7 mouse cellular contexts compared by ENCODE assay signal in genomic region chr1:172520576-172521440, GRCm38 (mm10). TPM values are rescaled to one million over a fixed set of nuclear protein-coding genes. Genes with fewer than 3 reads are reported as not detected.
DNase-seq lines count a peak whose midpoint lies in the region; ATAC-seq and TF ChIP-seq lines count a peak whose summit lies in the region.

Gene Cfap45, plus strand, starts transcription at chr1:172520801.

- DNase-seq in adrenal gland, adult 8-10 months, result peak; percentile 75
- peak; percentile 88 to 91 for DNase-seq in heart, adult 9 months (ENCODE audit: low spot score in 2 of 2)
- DNase-seq in kidney, adult 2 months, result peak; percentile 95
- DNase-seq in spleen, adult 18-20 months, result peak; percentile 71 to 73

- WGBS in embryonic facial prominence, embryonic 13.5 days, result 3% methylated on average over 28 of the region's 28 CpGs
- WGBS in kidney, adult 2 months, result 5% methylated on average over 28 of the region's 28 CpGs
- WGBS in limb, embryonic 12.5 days, result 5% methylated on average over 28 of the region's 28 CpGs
- WGBS in midbrain, embryonic 12.5 days, result 3% methylated on average over 28 of the region's 28 CpGs

- peak within 1 kb of the TSS; percentile 58 for H3K4me2 ChIP-seq in embryonic facial prominence, embryonic 13.5 days
- peak within 1 kb of the TSS; percentile 54 for H3K4me2 ChIP-seq in limb, embryonic 12.5 days
- H3K4me2 ChIP-seq in midbrain, embryonic 12.5 days (replicated peaks), result peak within 1 kb of the TSS; percentile 60

- H3K27me3 ChIP-seq in embryonic facial prominence, embryonic 13.5 days, result no peaks in the 10 kb centered on the region
- H3K27me3 ChIP-seq in kidney, adult 2 months (replicated peaks; ENCODE audit: control insufficient read depth, insufficient read depth, low read length), result no peaks in the 10 kb centered on the region
- H3K27me3 ChIP-seq in limb, embryonic 12.5 days, result 0 out of 2 replicates have a peak, but pooled peaks cover 4% of the 10 kb centered on the region
- peaks cover 15% of the 10 kb centered on the region for H3K27me3 ChIP-seq in midbrain, embryonic 12.5 days

- H3K27ac ChIP-seq in embryonic facial prominence, embryonic 13.5 days, result no peak within 1 kb of the TSS
- H3K27ac ChIP-seq in kidney, adult 2 months (ENCODE audit: insufficient read depth, low read depth, low read length), result no peak within 1 kb of the TSS
- 0 out of 2 replicates have a peak within 1 kb of the TSS, but pooled peaks have one; percentile 0 for H3K27ac ChIP-seq in limb, embryonic 12.5 days
- H3K27ac ChIP-seq in midbrain, embryonic 12.5 days (replicated peaks), result no peak within 1 kb of the TSS; the same call in 1 of the 2 replicates

- H3K4me3 ChIP-seq in embryonic facial prominence, embryonic 13.5 days, result peak within 1 kb of the TSS; percentile 42
- H3K4me3 ChIP-seq in kidney, adult 2 months (ENCODE audit: insufficient read depth, low read depth, low read length), result peak within 1 kb of the TSS; percentile 37
- H3K4me3 ChIP-seq in limb, embryonic 12.5 days (replicated peaks), result peak within 1 kb of the TSS; percentile 36
- peak within 1 kb of the TSS; percentile 37 for H3K4me3 ChIP-seq in midbrain, embryonic 12.5 days

- TF ChIP-seq CTCF in kidney, adult 2 months (conservative IDR thresholded peaks at IDR 0.05; ENCODE audit: insufficient read depth, insufficient read length, low read depth, low read length), result no peak

- ATAC-seq in embryonic facial prominence, embryonic 13.5 days (ENCODE audit: insufficient number of reproducible peaks, insufficient read depth, low FRiP score, low TSS enrichment, low read depth), result peak; percentile 58; the same call in 1 of the 2 replicates
- ATAC-seq in limb, embryonic 12.5 days (ENCODE audit: insufficient number of reproducible peaks, insufficient read depth, low FRiP score, low TSS enrichment, low read depth), result peak; percentile 88
- peak; percentile 90 for ATAC-seq in midbrain, embryonic 12.5 days (ENCODE audit: low FRiP score, low read depth)

- H3K4me1 ChIP-seq in embryonic facial prominence, embryonic 13.5 days, result peaks cover 25% of the 10 kb centered on the region
- H3K4me1 ChIP-seq in kidney, adult 2 months (ENCODE audit: control insufficient read depth, insufficient read depth, low read length), result no peaks in the 10 kb centered on the region
- peaks cover 24% of the 10 kb centered on the region for H3K4me1 ChIP-seq in limb, embryonic 12.5 days (replicated peaks)
- peaks cover 16% of the 10 kb centered on the region for H3K4me1 ChIP-seq in midbrain, embryonic 12.5 days

- H3K9ac ChIP-seq in embryonic facial prominence, embryonic 13.5 days, result 0 out of 2 replicates have a peak within 1 kb of the TSS, but pooled peaks have one; percentile 41
- no peak within 1 kb of the TSS for H3K9ac ChIP-seq in limb, embryonic 12.5 days (replicated peaks)
- H3K9ac ChIP-seq in midbrain, embryonic 12.5 days (replicated peaks), result 0 out of 2 replicates have a peak within 1 kb of the TSS, but pooled peaks have one; percentile 7

- H3K9me3 ChIP-seq in embryonic facial prominence, embryonic 13.5 days, result 0 out of 2 replicates have a peak, but pooled peaks cover 6% of the 10 kb centered on the region
- 0 out of 2 replicates have a peak, but pooled peaks cover 5% of the 10 kb centered on the region for H3K9me3 ChIP-seq in limb, embryonic 12.5 days
- H3K9me3 ChIP-seq in midbrain, embryonic 12.5 days, result no peaks in the 10 kb centered on the region

- no peak for TF ChIP-seq POLR2A in kidney, adult 2 months (IDR thresholded peaks at IDR 0.05; ENCODE audit: low read depth, low read length)

- H3K36me3 ChIP-seq in embryonic facial prominence, embryonic 13.5 days, result no peaks in the 10 kb centered on the region
- no peaks in the 10 kb centered on the region for H3K36me3 ChIP-seq in kidney, adult 2 months (ENCODE audit: control insufficient read depth, insufficient read depth, low read length)
- H3K36me3 ChIP-seq in limb, embryonic 12.5 days, result no peaks in the 10 kb centered on the region
- no peaks in the 10 kb centered on the region for H3K36me3 ChIP-seq in midbrain, embryonic 12.5 days

RNA-seq across cellular contexts. Expression of gene Cfap45, which starts in this region (rescaled TPM):
- under 1 TPM; 0.17 to 0.62 (median 0.36) TPM for total RNA-seq in adrenal gland, adult 8-10 months (2022)
- 2.0 and 2.3 TPM in 2 replicates for polyA plus RNA-seq in embryonic facial prominence, embryonic 13.5 days (2015; fragmentation: Nextera tagmentation; extraction: Ambion mirVana)
- 0.33 and 0.79 TPM in 2 replicates for polyA plus RNA-seq in kidney, adult 2 months (2012; rRNA removed)
- polyA plus RNA-seq in limb, embryonic 12.5 days (2016; fragmentation: Nextera tagmentation; extraction: Ambion mirVana), result 1.1 and 1.2 TPM in 2 replicates
- 1.2 TPM in 2 replicates for polyA plus RNA-seq in midbrain, embryonic 12.5 days (2016; fragmentation: Nextera tagmentation; extraction: Ambion mirVana)

Comparison
In these comparisons a context has a peak if more than half of its experiments do, and no peak if none do; other contexts are left out.
1. Peak in DNase-seq in adrenal gland, adult 8-10 months; RNA of the gene not detected or under 1 TPM.
2. Peak in DNase-seq and H3K4me3 ChIP-seq in kidney, adult 2 months; RNA of the gene not detected or under 1 TPM.